Mouse (Mus musculus): Measurements from ENCODE around the gene Cldn14. TPM values are rescaled to one million over a fixed set of nuclear protein-coding genes. Genes with fewer than 3 reads are reported as not detected.

Gene Cldn14
- polyA plus RNA-seq, 1 experiment: 0.15 TPM

GRCm38 (mm10) chr16:93913881-93914576, 94.6 kb downstream of the Cldn14 start:
- H3K27ac ChIP-seq (ENCODE audit: insufficient read depth, low read depth, low read length): peak overlapping the region; percentile 23; the same call in 1 of the 2 replicates
- H3K4me1 ChIP-seq (ENCODE audit: control insufficient read depth, insufficient read depth, insufficient read length, low read length): peaks cover 26% of the 10 kb centered on the region
- no peak overlapping the region for H3K4me3 ChIP-seq (ENCODE audit: low read depth, low read length)
- WGBS: 63% methylated on average over 10 of the region's 10 CpGs
- no peaks in the 10 kb centered on the region for H3K27me3 ChIP-seq (ENCODE audit: control insufficient read depth, insufficient read depth, low read length)
- TF ChIP-seq POLR2A (IDR thresholded peaks at IDR 0.05; ENCODE audit: low read depth, low read length): no peak
- no peak for TF ChIP-seq CTCF (IDR thresholded peaks at IDR 0.05; ENCODE audit: extremely low read depth, insufficient read length, insufficient replicate concordance, low read depth, low read length)
- no peaks in the 10 kb centered on the region for H3K36me3 ChIP-seq (ENCODE audit: control insufficient read depth, insufficient read depth, low read length)

- TF ChIP-seq POLR2A (IDR thresholded peaks at IDR 0.05; ENCODE audit: low read depth, low read length) (no peak), CTCF (IDR thresholded peaks at IDR 0.05; ENCODE audit: extremely low read depth, insufficient read length, insufficient replicate concordance, low read depth, low read length) (no peak)
- Histone ChIP-seq H3K36me3 (ENCODE audit: control insufficient read depth, insufficient read depth, low read length) (no peaks in the 10 kb centered on the region), H3K4me3 (ENCODE audit: low read depth, low read length) (no peak overlapping the region), H3K27me3 (ENCODE audit: control insufficient read depth, insufficient read depth, low read length) (no peaks in the 10 kb centered on the region), H3K27ac (ENCODE audit: insufficient read depth, low read depth, low read length) (no peak overlapping the region), H3K4me1 (ENCODE audit: control insufficient read depth, insufficient read depth, insufficient read length, low read length) (peaks cover 22% of the 10 kb centered on the region)
- 51% methylated on average over 3 of the region's 3 CpGs for WGBS
Observed at GRCm38 (mm10) chr16:93912808-93913207, 95.8 kb downstream of the Cldn14 start.

- Histone ChIP-seq H3K27me3 (ENCODE audit: control insufficient read depth, insufficient read depth, low read length) (no peaks in the 10 kb centered on the region), H3K27ac (ENCODE audit: insufficient read depth, low read depth, low read length) (no peak overlapping the region), H3K4me3 (ENCODE audit: low read depth, low read length) (no peak overlapping the region), H3K36me3 (ENCODE audit: control insufficient read depth, insufficient read depth, low read length) (no peaks in the 10 kb centered on the region), H3K4me1 (ENCODE audit: control insufficient read depth, insufficient read depth, insufficient read length, low read length) (peaks cover 17% of the 10 kb centered on the region; the same call in 1 of the 2 replicates)
- 13% methylated on average over 5 of the region's 5 CpGs for WGBS
- TF ChIP-seq POLR2A (IDR thresholded peaks at IDR 0.05; ENCODE audit: low read depth, low read length) (no peak), CTCF (IDR thresholded peaks at IDR 0.05; ENCODE audit: extremely low read depth, insufficient read length, insufficient replicate concordance, low read depth, low read length) (no peak)
Observed at GRCm38 (mm10) chr16:93912158-93912557, 96.5 kb downstream of the Cldn14 start.

DNA sequence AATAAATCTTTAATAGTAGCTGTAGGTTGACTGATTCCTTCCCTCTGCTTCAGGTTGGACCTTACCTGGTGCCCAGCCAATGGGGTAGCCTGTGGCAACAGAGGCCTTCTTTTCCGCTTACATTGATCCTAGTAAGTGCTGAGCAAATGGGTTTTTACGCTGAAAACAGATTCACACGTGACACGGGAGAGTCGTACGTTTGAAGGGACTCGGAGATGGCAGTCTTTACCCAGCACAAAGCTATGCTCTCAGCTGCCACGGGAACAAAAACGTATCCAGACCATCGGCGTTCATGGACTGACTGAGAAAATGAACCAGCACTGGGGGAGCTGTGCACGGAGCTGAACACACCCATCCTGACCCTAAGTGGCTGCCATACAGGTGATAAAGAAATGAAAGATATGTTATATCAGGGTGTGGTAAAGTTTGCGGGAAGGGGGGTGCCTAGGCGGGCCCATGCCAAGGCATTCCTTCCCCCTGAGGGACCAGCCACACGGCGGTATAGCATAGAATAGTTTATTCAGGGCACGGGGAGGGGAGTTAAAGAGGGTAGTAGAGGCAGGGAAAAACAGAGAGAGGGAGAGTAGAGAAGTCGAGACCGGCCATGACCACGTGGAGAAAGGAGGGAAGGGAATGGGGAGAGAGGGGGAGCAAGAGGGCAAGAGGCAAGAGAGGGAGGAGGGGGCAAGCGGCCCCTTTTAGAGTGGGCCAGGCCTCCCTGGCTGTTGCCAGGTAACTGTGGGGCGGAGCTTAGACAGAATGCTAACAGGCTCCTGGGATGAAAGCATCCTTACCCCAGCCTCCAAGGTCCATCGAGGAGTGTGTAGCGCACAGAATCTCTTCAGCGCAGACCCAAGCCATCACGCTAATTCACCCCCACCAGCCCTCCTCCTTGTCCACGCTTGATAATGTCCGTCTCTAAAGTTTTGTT, 97.6 kb downstream of the Cldn14 start:
- H3K4me1 ChIP-seq (ENCODE audit: control insufficient read depth, insufficient read depth, insufficient read length, low read length): peaks cover 20% of the 10 kb centered on the region; the same call in 1 of the 2 replicates
- H3K27ac ChIP-seq (ENCODE audit: insufficient read depth, low read depth, low read length): no peak overlapping the region
- TF ChIP-seq CTCF (IDR thresholded peaks at IDR 0.05; ENCODE audit: extremely low read depth, insufficient read length, insufficient replicate concordance, low read depth, low read length): no peak
- TF ChIP-seq POLR2A (IDR thresholded peaks at IDR 0.05; ENCODE audit: low read depth, low read length): no peak
- H3K4me3 ChIP-seq (ENCODE audit: low read depth, low read length): peak overlapping the region; percentile 24
- WGBS: 34% methylated on average over 28 of the region's 28 CpGs
- no peaks in the 10 kb centered on the region for H3K36me3 ChIP-seq (ENCODE audit: control insufficient read depth, insufficient read depth, low read length)
- H3K27me3 ChIP-seq (ENCODE audit: control insufficient read depth, insufficient read depth, low read length): no peaks in the 10 kb centered on the region

GRCm38 (mm10) chr16:93909936-93910335, 98.7 kb downstream of the Cldn14 start:
- TF ChIP-seq CTCF (IDR thresholded peaks at IDR 0.05; ENCODE audit: extremely low read depth, insufficient read length, insufficient replicate concordance, low read depth, low read length): no peak
- no peak for TF ChIP-seq POLR2A (IDR thresholded peaks at IDR 0.05; ENCODE audit: low read depth, low read length)
- Histone ChIP-seq H3K27me3 (ENCODE audit: control insufficient read depth, insufficient read depth, low read length) (no peaks in the 10 kb centered on the region), H3K4me3 (ENCODE audit: low read depth, low read length) (no peak overlapping the region), H3K4me1 (ENCODE audit: control insufficient read depth, insufficient read depth, insufficient read length, low read length) (peaks cover 20% of the 10 kb centered on the region; the same call in 1 of the 2 replicates), H3K36me3 (ENCODE audit: control insufficient read depth, insufficient read depth, low read length) (no peaks in the 10 kb centered on the region), H3K27ac (ENCODE audit: insufficient read depth, low read depth, low read length) (no peak overlapping the region)
- 74% methylated on average over 3 of the region's 3 CpGs for WGBS

- no peak overlapping the region for H3K4me3 ChIP-seq (ENCODE audit: low read depth, low read length)
- WGBS: 82% methylated on average over 8 of the region's 8 CpGs
- no peaks in the 10 kb centered on the region for H3K36me3 ChIP-seq (ENCODE audit: control insufficient read depth, insufficient read depth, low read length)
- H3K4me1 ChIP-seq (ENCODE audit: control insufficient read depth, insufficient read depth, insufficient read length, low read length): peaks cover 20% of the 10 kb centered on the region; the same call in 1 of the 2 replicates
- TF ChIP-seq POLR2A (IDR thresholded peaks at IDR 0.05; ENCODE audit: low read depth, low read length) (no peak), CTCF (IDR thresholded peaks at IDR 0.05; ENCODE audit: extremely low read depth, insufficient read length, insufficient replicate concordance, low read depth, low read length) (no peak)
- H3K27ac ChIP-seq (ENCODE audit: insufficient read depth, low read depth, low read length): no peak overlapping the region
- no peaks in the 10 kb centered on the region for H3K27me3 ChIP-seq (ENCODE audit: control insufficient read depth, insufficient read depth, low read length)
Observed at GRCm38 (mm10) chr16:93908196-93908595, 100.4 kb downstream of the Cldn14 start.

- no peak overlapping the region for H3K4me3 ChIP-seq (ENCODE audit: low read depth, low read length)
- H3K4me1 ChIP-seq (ENCODE audit: control insufficient read depth, insufficient read depth, insufficient read length, low read length): peaks cover 16% of the 10 kb centered on the region; the same call in 1 of the 2 replicates
- WGBS: 53% methylated on average over 5 of the region's 5 CpGs
- no peaks in the 10 kb centered on the region for H3K36me3 ChIP-seq (ENCODE audit: control insufficient read depth, insufficient read depth, low read length)
- no peaks in the 10 kb centered on the region for H3K27me3 ChIP-seq (ENCODE audit: control insufficient read depth, insufficient read depth, low read length)
- TF ChIP-seq POLR2A (IDR thresholded peaks at IDR 0.05; ENCODE audit: low read depth, low read length) (no peak), CTCF (IDR thresholded peaks at IDR 0.05; ENCODE audit: extremely low read depth, insufficient read length, insufficient replicate concordance, low read depth, low read length) (no peak)
- H3K27ac ChIP-seq (ENCODE audit: insufficient read depth, low read depth, low read length): no peak overlapping the region
Observed at GRCm38 (mm10) chr16:93907761-93908160, 100.9 kb downstream of the Cldn14 start.

Measured in small intestine, adult 2 months (tissue).